In the genomic region with DNA sequence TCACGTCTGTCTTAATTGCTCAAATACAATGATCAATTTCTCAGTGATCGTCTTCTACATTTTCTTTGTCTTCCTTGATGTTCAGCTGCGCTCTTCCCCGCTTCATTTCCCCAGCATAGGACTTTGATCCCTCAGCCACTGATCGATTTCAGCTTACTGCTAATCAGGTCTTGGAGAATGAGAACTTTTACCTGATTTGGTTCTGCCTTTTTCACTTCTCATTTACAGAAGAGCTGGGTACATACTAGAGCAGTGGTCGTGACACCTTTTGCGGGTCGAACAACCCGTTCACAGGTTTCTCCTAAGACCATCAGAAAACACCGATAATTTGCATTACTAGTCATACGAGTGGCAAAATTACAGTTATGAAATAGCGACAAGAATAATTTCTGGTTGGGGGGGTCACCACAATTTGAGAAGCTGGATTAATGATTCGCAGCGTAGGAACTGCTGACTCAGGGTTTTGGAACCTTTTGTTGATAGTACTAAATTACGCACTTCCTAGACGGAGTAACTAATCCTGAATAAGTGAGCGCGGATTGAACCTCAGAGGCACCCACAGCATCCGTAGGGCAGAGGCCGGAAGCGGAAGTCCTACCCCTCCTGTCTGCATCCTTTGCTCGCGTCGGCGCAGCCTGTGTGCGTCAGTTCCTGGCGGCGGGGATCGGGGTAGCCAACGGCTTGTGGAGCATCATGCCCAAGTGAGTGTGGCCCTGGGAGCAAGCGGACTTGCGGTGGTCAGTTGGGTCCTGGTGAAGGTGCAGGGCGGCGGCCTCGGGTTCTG, we compare ENCODE assay signal across 8 mouse cellular contexts. TPM values are rescaled to one million over a fixed set of nuclear protein-coding genes. Genes with fewer than 3 reads are reported as not detected.
A peak's percentile ranks its signal among the peaks of the same experiment; 100 is the strongest.
DNase-seq lines count a peak whose midpoint lies in the region; ATAC-seq lines count a peak whose summit lies in the region.

No protein-coding gene starts in this region.

- 3% methylated on average over 35 of the region's 35 CpGs for WGBS in forebrain, embryonic 14.5 days
- WGBS in neural tube, embryonic 15.5 days = 3% methylated on average over 35 of the region's 35 CpGs

- H3K27me3 ChIP-seq in forebrain, embryonic 14.5 days (replicated peaks; ENCODE audit: control insufficient read depth, insufficient read depth, low read length) = no peaks in the 10 kb centered on the region
- H3K27me3 ChIP-seq in neural tube, embryonic 15.5 days (replicated peaks) = peaks cover 7% of the 10 kb centered on the region; the same call in 1 of the 2 replicates

- H3K27ac ChIP-seq in forebrain, embryonic 14.5 days (ENCODE audit: low read depth, low read length) = peak overlapping the region; percentile 41; the same call in 1 of the 2 replicates
- H3K27ac ChIP-seq in neural tube, embryonic 15.5 days (replicated peaks) = peak overlapping the region; percentile 76

- H3K9me3 ChIP-seq in forebrain, embryonic 14.5 days (replicated peaks; ENCODE audit: control insufficient read depth, low read length) = no peaks in the 10 kb centered on the region
- H3K9me3 ChIP-seq in neural tube, embryonic 15.5 days (replicated peaks) = no peaks in the 10 kb centered on the region

- peak overlapping the region; percentile 82 for H3K9ac ChIP-seq in forebrain, embryonic 14.5 days (ENCODE audit: low read length)
- peak overlapping the region; percentile 73 for H3K9ac ChIP-seq in neural tube, embryonic 15.5 days (replicated peaks)

- intact Hi-C loops in heart, postnatal 14 days (cut with DNase I) = loop anchor here (2.0 kb wide), 2 partner anchors 19 to 67 kb away; partner anchors contain the start of gene D17Wsu92e

- H3K4me1 ChIP-seq in forebrain, embryonic 14.5 days (ENCODE audit: control insufficient read depth, insufficient read depth, low read length) = peaks cover 11% of the 10 kb centered on the region
- peaks cover 19% of the 10 kb centered on the region for H3K4me1 ChIP-seq in neural tube, embryonic 15.5 days

- peak overlapping the region; percentile 75 for H3K4me3 ChIP-seq in forebrain, embryonic 14.5 days (ENCODE audit: low read depth, low read length)
- H3K4me3 ChIP-seq in neural tube, embryonic 15.5 days (replicated peaks) = peak overlapping the region; percentile 89

- DNase-seq in ES-CJ7 (ENCODE audit: low read depth, low spot score) = peak; percentile 96
- peak; percentile 92 for DNase-seq in cerebellum, adult 11 months
- DNase-seq in forebrain, embryonic 14.5 days (ENCODE audit: low spot score) = peak; percentile 99
- DNase-seq in heart, postnatal 14 days = peak; percentile 92 to 96
- DNase-seq in layer of hippocampus, adult 11-12 months (ENCODE audit: low spot score) = peak; percentile 96
- peak; percentile 97 to 98 for DNase-seq in lung, adult 18-20 months
- peak; percentile 96 for DNase-seq in testis, postnatal 14 days (ENCODE audit: low spot score)

- ATAC-seq in forebrain, embryonic 14.5 days = peak; percentile 99
- ATAC-seq in neural tube, embryonic 15.5 days (ENCODE audit: low FRiP score) = peak; percentile 97

- H3K4me2 ChIP-seq in forebrain, embryonic 14.5 days (ENCODE audit: low read length) = peak overlapping the region; percentile 80
- H3K4me2 ChIP-seq in neural tube, embryonic 15.5 days = peak overlapping the region; percentile 74

- H3K36me3 ChIP-seq in forebrain, embryonic 14.5 days (ENCODE audit: control insufficient read depth, insufficient read depth, low read length) = peaks cover 27% of the 10 kb centered on the region
- peaks cover 25% of the 10 kb centered on the region for H3K36me3 ChIP-seq in neural tube, embryonic 15.5 days

RNA-seq across cellular contexts. Expression of gene Snrpc, which starts 1.7 kb away (rescaled TPM):
- polyA plus RNA-seq in forebrain, embryonic 14.5 days (2014; fragmentation: Nextera tagmentation; extraction: Ambion mirVana) = 301 and 338 TPM in 2 replicates
- 10 to 100 TPM; 61.8 to 70.0 TPM for total RNA-seq in heart, postnatal 14 days (2021)
- polyA plus RNA-seq in neural tube, embryonic 15.5 days (2015; fragmentation: Nextera tagmentation; extraction: Ambion mirVana) = 211 and 227 TPM in 2 replicates

RNA-seq across cellular contexts. Expression of gene Uhrf1bp1, which starts 16.6 kb away (rescaled TPM):
- 4.3 and 5.3 TPM in 2 replicates for polyA plus RNA-seq in forebrain, embryonic 14.5 days (2014; fragmentation: Nextera tagmentation; extraction: Ambion mirVana)
- total RNA-seq in heart, postnatal 14 days (2021) = 10 to 100 TPM; 14.3 to 18.7 TPM
- polyA plus RNA-seq in neural tube, embryonic 15.5 days (2015; fragmentation: Nextera tagmentation; extraction: Ambion mirVana) = 6.0 and 6.1 TPM in 2 replicates

RNA-seq across cellular contexts. Expression of gene D17Wsu92e, which starts 19.2 kb away (rescaled TPM):
- 9.8 and 10.2 TPM in 2 replicates for polyA plus RNA-seq in forebrain, embryonic 14.5 days (2014; fragmentation: Nextera tagmentation; extraction: Ambion mirVana)
- 100 to 1,000 TPM; 114 to 117 TPM for total RNA-seq in heart, postnatal 14 days (2021)
- polyA plus RNA-seq in neural tube, embryonic 15.5 days (2015; fragmentation: Nextera tagmentation; extraction: Ambion mirVana) = 9.3 and 12.2 TPM in 2 replicates

Comparison
In these comparisons a context has a peak if more than half of its experiments do, and no peak if none do; other contexts are left out.
1. Peak in every context shown above with its lines: DNase-seq, ATAC-seq, H3K4me3 ChIP-seq and H3K27ac ChIP-seq.